Mouse (Mus musculus): Measurements from ENCODE around the gene Acer2. TPM values are rescaled to one million over a fixed set of nuclear protein-coding genes. Genes with fewer than 3 reads are reported as not detected.

Acer2 gene
- polyA plus RNA-seq, 1 experiment from 2014 or later = 12.1 TPM

- Histone ChIP-seq H3K4me1 (no peaks in the 10 kb centered on the region), H3K4me2 (no peak overlapping the region), H3K9me3 (no peaks in the 10 kb centered on the region), H3K36me3 (replicated peaks) (no peaks in the 10 kb centered on the region), H3K27ac (no peak overlapping the region), H3K4me3 (replicated peaks) (no peak overlapping the region), H3K9ac (no peak overlapping the region), H3K27me3 (no peaks in the 10 kb centered on the region)
- 78% methylated on average over 14 of the region's 14 CpGs for WGBS
- ATAC-seq (ENCODE audit: low FRiP score) = no peak
Measured at GRCm38 (mm10) chr4:86898791-86899474, 24.7 kb downstream of the Acer2 start.

GRCm38 (mm10) chr4:86902351-86902750, 28.2 kb downstream of the Acer2 start:
- Histone ChIP-seq H3K4me2 (no peak overlapping the region), H3K4me3 (replicated peaks) (no peak overlapping the region), H3K27ac (no peak overlapping the region), H3K4me1 (no peaks in the 10 kb centered on the region), H3K36me3 (replicated peaks) (no peaks in the 10 kb centered on the region), H3K9me3 (no peaks in the 10 kb centered on the region), H3K27me3 (no peaks in the 10 kb centered on the region), H3K9ac (no peak overlapping the region)
- 77% methylated on average over 6 of the region's 6 CpGs for WGBS
- no peak for ATAC-seq (ENCODE audit: low FRiP score)

DNA sequence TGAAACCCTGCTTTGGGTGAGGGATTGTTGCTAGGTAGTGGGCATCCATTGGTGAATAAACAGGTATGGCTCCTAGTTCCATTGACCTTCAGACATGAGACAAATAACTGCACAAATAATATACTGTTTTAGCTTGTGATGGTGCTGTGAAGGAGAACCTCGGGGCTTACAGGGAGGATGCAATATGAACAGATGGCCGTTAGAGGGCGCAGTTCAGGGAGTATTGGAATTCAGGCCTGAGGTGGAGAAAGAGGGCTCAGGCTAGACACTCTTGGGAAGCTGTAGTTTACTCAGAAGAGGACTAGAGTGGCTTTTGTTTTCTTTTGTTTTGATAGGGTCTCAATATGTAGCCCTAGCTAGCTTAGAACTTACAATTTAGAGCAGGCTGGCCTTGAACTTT, 30.8 kb downstream of the Acer2 start:
- H3K27me3 ChIP-seq = no peaks in the 10 kb centered on the region
- H3K36me3 ChIP-seq (replicated peaks) = no peaks in the 10 kb centered on the region
- H3K27ac ChIP-seq = no peak overlapping the region
- H3K4me2 ChIP-seq = no peak overlapping the region
- H3K9ac ChIP-seq = no peak overlapping the region
- H3K4me1 ChIP-seq = no peaks in the 10 kb centered on the region
- no peaks in the 10 kb centered on the region for H3K9me3 ChIP-seq
- H3K4me3 ChIP-seq (replicated peaks) = no peak overlapping the region
- 30% methylated on average over 3 of the region's 3 CpGs for WGBS
- ATAC-seq (ENCODE audit: low FRiP score) = no peak

GRCm38 (mm10) chr4:86905869-86906268, 31.7 kb downstream of the Acer2 start:
- H3K4me3 ChIP-seq (replicated peaks) = no peak overlapping the region
- no peaks in the 10 kb centered on the region for H3K36me3 ChIP-seq (replicated peaks)
- H3K9me3 ChIP-seq = no peaks in the 10 kb centered on the region
- H3K4me1 ChIP-seq = no peaks in the 10 kb centered on the region
- 90% methylated on average over 1 of the region's 1 CpGs for WGBS
- ATAC-seq (ENCODE audit: low FRiP score) = no peak
- no peak overlapping the region for H3K27ac ChIP-seq
- no peaks in the 10 kb centered on the region for H3K27me3 ChIP-seq
- H3K9ac ChIP-seq = no peak overlapping the region
- H3K4me2 ChIP-seq = no peak overlapping the region

DNA sequence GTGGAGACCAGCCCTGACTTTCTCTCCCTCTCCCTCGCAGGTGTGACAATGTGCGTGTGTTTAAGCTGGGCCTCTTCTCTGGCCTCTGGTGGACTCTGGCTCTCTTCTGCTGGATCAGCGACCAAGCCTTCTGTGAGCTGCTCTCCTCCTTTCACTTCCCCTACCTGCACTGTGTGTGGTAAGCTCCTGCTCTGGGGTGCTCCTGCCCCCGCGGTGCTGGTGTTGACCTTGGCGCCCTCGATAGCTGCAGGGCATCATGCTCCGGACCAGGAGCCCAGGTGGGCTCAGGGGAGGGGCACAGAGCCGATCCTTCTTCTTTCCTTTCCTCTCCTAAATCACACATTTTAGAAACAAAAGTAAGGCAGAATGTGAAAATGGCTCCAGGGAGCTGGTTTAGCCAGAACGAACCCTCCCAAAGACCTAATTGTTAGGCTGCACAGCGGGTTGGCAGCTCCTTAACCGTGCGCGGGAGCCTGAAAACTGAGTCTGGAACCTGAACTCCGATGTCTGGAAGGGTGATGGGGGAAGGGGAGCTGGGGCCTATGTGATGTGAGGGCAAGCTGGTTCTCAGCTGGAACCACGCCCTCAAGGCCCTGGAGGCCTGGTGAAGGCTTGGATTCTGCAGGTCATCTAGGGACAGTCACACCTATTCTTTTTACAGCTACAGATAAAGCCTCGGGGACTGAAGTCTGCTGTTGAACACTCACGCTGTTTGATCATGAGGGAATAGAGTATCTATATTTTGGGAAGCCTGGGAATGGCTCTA, 37.6 kb downstream of the Acer2 start:
- no peaks in the 10 kb centered on the region for H3K9me3 ChIP-seq
- ATAC-seq (ENCODE audit: low FRiP score) = no peak
- H3K4me2 ChIP-seq = peak overlapping the region; percentile 19; the same call in 1 of the 2 replicates

GRCm38 (mm10) chr4:86912757-86913156, 38.6 kb downstream of the Acer2 start:
- no peak overlapping the region for H3K4me2 ChIP-seq
- no peak overlapping the region for H3K27ac ChIP-seq
- H3K36me3 ChIP-seq (replicated peaks) = no peaks in the 10 kb centered on the region
- no peak overlapping the region for H3K4me3 ChIP-seq (replicated peaks)
- no peaks in the 10 kb centered on the region for H3K9me3 ChIP-seq
- no peak for ATAC-seq (ENCODE audit: low FRiP score)
- 67% methylated on average over 7 of the region's 7 CpGs for WGBS
- H3K27me3 ChIP-seq = no peaks in the 10 kb centered on the region
- H3K9ac ChIP-seq = no peak overlapping the region
- peaks cover 6% of the 10 kb centered on the region; the same call in 1 of the 2 replicates for H3K4me1 ChIP-seq

More for the DNA sequence above, 37.6 kb downstream of the Acer2 start:
- Histone ChIP-seq H3K27me3 (no peaks in the 10 kb centered on the region), H3K4me3 (replicated peaks) (no peak overlapping the region), H3K36me3 (replicated peaks) (no peaks in the 10 kb centered on the region), H3K9ac (no peak overlapping the region), H3K4me1 (peaks cover 6% of the 10 kb centered on the region; the same call in 1 of the 2 replicates), H3K27ac (no peak overlapping the region)
- WGBS = 6% methylated on average over 18 of the region's 18 CpGs

- Histone ChIP-seq H3K4me2 (no peak overlapping the region), H3K4me1 (peaks cover 6% of the 10 kb centered on the region; the same call in 1 of the 2 replicates), H3K9me3 (no peaks in the 10 kb centered on the region), H3K36me3 (replicated peaks) (no peaks in the 10 kb centered on the region), H3K4me3 (replicated peaks) (no peak overlapping the region), H3K27me3 (no peaks in the 10 kb centered on the region), H3K27ac (no peak overlapping the region), H3K9ac (no peak overlapping the region)
- WGBS = 51% methylated on average over 1 of the region's 1 CpGs
- no peak for ATAC-seq (ENCODE audit: low FRiP score)
Measured at GRCm38 (mm10) chr4:86916062-86916461, 41.9 kb downstream of the Acer2 start.

- 55% methylated on average over 3 of the region's 3 CpGs for WGBS
- Histone ChIP-seq H3K36me3 (replicated peaks) (no peaks in the 10 kb centered on the region), H3K9me3 (no peaks in the 10 kb centered on the region), H3K9ac (no peak overlapping the region), H3K4me3 (replicated peaks) (no peak overlapping the region), H3K27me3 (no peaks in the 10 kb centered on the region), H3K27ac (no peak overlapping the region), H3K4me1 (peaks cover 12% of the 10 kb centered on the region; the same call in 1 of the 2 replicates), H3K4me2 (no peak overlapping the region)
- ATAC-seq (ENCODE audit: low FRiP score) = no peak
Measured at GRCm38 (mm10) chr4:86923476-86924055, 49.4 kb downstream of the Acer2 start.

DNA sequence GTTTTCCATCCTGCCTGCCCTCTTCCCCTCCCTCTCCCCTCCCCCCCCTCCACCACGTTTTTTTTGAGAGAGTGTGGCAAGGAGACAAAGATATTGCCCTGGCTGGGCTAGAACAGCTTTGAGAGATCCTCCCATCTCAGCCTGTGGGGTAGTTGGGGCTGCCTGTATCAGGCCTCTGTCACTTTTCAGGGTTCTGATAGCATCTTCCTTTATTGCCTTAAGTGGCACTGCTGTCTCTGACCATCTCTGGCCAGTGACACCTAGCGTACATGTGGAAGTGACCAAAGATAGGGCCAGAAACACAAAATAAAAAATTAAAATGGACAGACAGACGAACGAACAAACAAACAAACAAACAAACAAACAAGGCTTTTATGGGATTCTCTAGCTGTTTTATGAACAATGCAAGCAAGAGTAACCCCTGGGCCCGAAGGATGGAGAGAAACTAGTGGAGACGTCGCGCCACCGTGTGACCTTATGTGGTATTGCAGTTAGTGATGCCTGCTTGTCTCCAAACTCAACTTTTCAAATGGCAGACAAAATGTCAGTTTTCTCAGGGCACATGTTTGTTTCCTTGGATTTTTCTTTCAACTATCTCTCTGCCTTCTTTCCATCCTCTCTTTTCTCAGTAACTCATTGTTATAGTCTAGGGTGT, 50.7 kb downstream of the Acer2 start:
- no peak overlapping the region for H3K9ac ChIP-seq
- peak; percentile 62 for ATAC-seq (ENCODE audit: low FRiP score)
- WGBS = 12% methylated on average over 9 of the region's 9 CpGs

GRCm38 (mm10) chr4:86926997-86927396, 52.8 kb downstream of the Acer2 start:
- no peak for ATAC-seq (ENCODE audit: low FRiP score)
- H3K27me3 ChIP-seq = peaks cover 6% of the 10 kb centered on the region; the same call in 1 of the 2 replicates
- no peak overlapping the region for H3K4me2 ChIP-seq
- H3K27ac ChIP-seq = no peak overlapping the region
- H3K4me3 ChIP-seq (replicated peaks) = no peak overlapping the region
- no peaks in the 10 kb centered on the region for H3K9me3 ChIP-seq
- no peaks in the 10 kb centered on the region for H3K36me3 ChIP-seq (replicated peaks)
- WGBS = 94% methylated on average over 3 of the region's 3 CpGs
- no peak overlapping the region for H3K9ac ChIP-seq
- peaks cover 16% of the 10 kb centered on the region; the same call in 1 of the 2 replicates for H3K4me1 ChIP-seq

More for the DNA sequence above, 50.7 kb downstream of the Acer2 start:
- peaks cover 4% of the 10 kb centered on the region; the same call in 1 of the 2 replicates for H3K27me3 ChIP-seq
- no peak overlapping the region for H3K27ac ChIP-seq
- no peaks in the 10 kb centered on the region for H3K36me3 ChIP-seq (replicated peaks)
- H3K4me1 ChIP-seq = peaks cover 12% of the 10 kb centered on the region; the same call in 1 of the 2 replicates
- no peak overlapping the region for H3K4me3 ChIP-seq (replicated peaks)
- H3K4me2 ChIP-seq = no peak overlapping the region; the same call in 1 of the 2 replicates
- H3K9me3 ChIP-seq = no peaks in the 10 kb centered on the region

DNA sequence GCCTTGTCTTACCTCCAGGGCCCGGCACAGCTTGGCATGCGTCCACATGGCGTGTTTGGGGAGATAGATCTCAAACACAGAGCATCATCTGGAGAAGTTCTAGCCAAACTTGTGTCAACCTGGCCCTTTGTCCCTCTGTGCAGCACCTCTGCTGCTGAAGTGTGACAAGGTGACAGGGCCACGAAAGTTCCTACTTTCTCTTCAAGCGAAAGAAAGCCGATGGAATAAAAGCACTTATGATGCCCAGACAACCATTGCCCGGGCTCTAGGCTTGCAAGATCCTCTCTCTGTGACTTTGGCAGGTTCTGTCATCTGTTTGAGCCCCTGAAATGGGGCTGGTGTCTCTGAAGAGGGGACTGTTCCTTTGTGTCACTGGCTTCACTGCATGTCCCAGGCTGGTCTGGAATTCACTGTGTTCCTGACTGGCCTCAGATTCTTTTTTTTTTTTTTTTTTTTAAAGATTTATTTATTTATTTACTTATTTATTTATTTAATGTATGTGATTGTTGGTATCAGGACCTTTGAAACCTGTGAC, 56.0 kb downstream of the Acer2 start:
- WGBS = 91% methylated on average over 7 of the region's 7 CpGs
- 0 out of 2 replicates have a peak, but pooled peaks cover 4% of the 10 kb centered on the region for H3K4me1 ChIP-seq
- no peaks in the 10 kb centered on the region for H3K9me3 ChIP-seq
- ATAC-seq (ENCODE audit: low FRiP score) = peak; percentile 31; the same call in 1 of the 2 replicates
- H3K4me2 ChIP-seq = peak overlapping the region; percentile 55
- H3K27me3 ChIP-seq = peaks cover 6% of the 10 kb centered on the region; the same call in 1 of the 2 replicates
- H3K36me3 ChIP-seq (replicated peaks) = no peaks in the 10 kb centered on the region; the same call in 1 of the 2 replicates
- no peak overlapping the region for H3K27ac ChIP-seq
- H3K9ac ChIP-seq = no peak overlapping the region
- H3K4me3 ChIP-seq (replicated peaks) = peak overlapping the region; percentile 39
